Mouse (Mus musculus): ENCODE measurements at regions not wholly inside any gene's neighbourhood (a gene's known extent, or its start where the extent isn't known, plus 50 kb on each side); places are given as distances from the start of the nearest gene placed in this dataset.

- TF ChIP-seq CTCF (IDR thresholded peaks at IDR 0.05; ENCODE audit: insufficient read depth, low read depth, low read length), result no peak
- TF ChIP-seq POLR2A (IDR thresholded peaks at IDR 0.05; ENCODE audit: insufficient read depth, low read depth, low read length), result no peak
Measured at GRCm38 (mm10) chrX:96025374-96025773, 68.6 kb upstream of the Las1l start.

All from olfactory bulb, adult 2 months (tissue).